Mouse (Mus musculus) neural tube, embryonic 11.5 days (tissue): ENCODE measurements around the gene Grb10. TPM values are rescaled to one million over a fixed set of nuclear protein-coding genes. Genes with fewer than 3 reads are reported as not detected.

Experiments
- ATAC-seq: fragments of 200-750 bp; cut with Nextera tagmentation; 2 replicates; pipeline ENCODE4 v1.8.0; 2017; ENCODE audit warnings: moderate number of reproducible peaks, mild to moderate bottlenecking, moderate TSS enrichment, moderate library complexity; ENCODE audit not compliant: insufficient read depth, low FRiP score, low TSS enrichment
- DNase-seq: peaks from one replicate; pipeline ENCODE4 v3.0.0-alpha.2; 2015; ENCODE audit warnings: low spot score
- H3K27ac ChIP-seq: fragments of 300-500 bp; sonication (generic); 2 replicates; pipeline ENCODE4 v1.5.1; 2014; ENCODE audit warnings: low read depth, mild to moderate bottlenecking, low read length
- H3K27me3 ChIP-seq: fragments of 300-500 bp; sonication (generic); 2 replicates; pipeline ENCODE4 v1.6.1; 2014; ENCODE audit warnings: mild to moderate bottlenecking, low read length, mixed read lengths; ENCODE audit not compliant: control insufficient read depth, insufficient read depth
- H3K36me3 ChIP-seq: fragments of 300-500 bp; sonication (generic); 2 replicates; pipeline ENCODE4 v1.6.1; 2014; ENCODE audit warnings: mild to moderate bottlenecking, low read length, moderate library complexity, mixed read lengths; ENCODE audit not compliant: control insufficient read depth, insufficient read depth
- H3K4me1 ChIP-seq: fragments of 300-500 bp; sonication (generic); 2 replicates; pipeline ENCODE4 v1.6.1; 2014; ENCODE audit warnings: low read length, mixed read lengths; ENCODE audit not compliant: control insufficient read depth, insufficient read depth
- H3K4me2 ChIP-seq: fragments of 300-500 bp; sonication (generic); 2 replicates; pipeline ENCODE4 v1.6.1; 2014; ENCODE audit warnings: low read depth, mild to moderate bottlenecking, moderate library complexity
- H3K4me3 ChIP-seq: fragments of 300-500 bp; sonication (generic); 2 replicates; pipeline ENCODE4 v1.5.1; 2014; ENCODE audit warnings: low read depth, low read length
- H3K9ac ChIP-seq: fragments of 300-500 bp; sonication (generic); 2 replicates; pipeline ENCODE4 v1.6.1; 2014; ENCODE audit warnings: mild to moderate bottlenecking, low read length
- H3K9me3 ChIP-seq: fragments of 300-500 bp; sonication (generic); 2 replicates; pipeline ENCODE4 v1.6.1; 2016; ENCODE audit warnings: low read length; ENCODE audit not compliant: control insufficient read depth
- WGBS: fragments of 180-500 bp; shearing (Covaris S2); extraction: QIAGEN DNeasy Blood & Tissue Kit; methylation state at CpG from one replicate; pipeline ENCODE4 v1.1.7; 2014; 5-methylcytosine and 5-hydroxymethylcytosine counted together
- polyA plus RNA-seq: library from polyadenylated mRNA; unstranded; fragments of >200 nt; fragmentation: Nextera tagmentation; extraction: Ambion mirVana; gene quantifications from 2 replicates; pipeline ENCODE4 v1.2.1, GENCODE M21; 2014

Gene Grb10
- polyA plus RNA-seq, 1 experiment from 2014 or later: 181 TPM

DNA sequence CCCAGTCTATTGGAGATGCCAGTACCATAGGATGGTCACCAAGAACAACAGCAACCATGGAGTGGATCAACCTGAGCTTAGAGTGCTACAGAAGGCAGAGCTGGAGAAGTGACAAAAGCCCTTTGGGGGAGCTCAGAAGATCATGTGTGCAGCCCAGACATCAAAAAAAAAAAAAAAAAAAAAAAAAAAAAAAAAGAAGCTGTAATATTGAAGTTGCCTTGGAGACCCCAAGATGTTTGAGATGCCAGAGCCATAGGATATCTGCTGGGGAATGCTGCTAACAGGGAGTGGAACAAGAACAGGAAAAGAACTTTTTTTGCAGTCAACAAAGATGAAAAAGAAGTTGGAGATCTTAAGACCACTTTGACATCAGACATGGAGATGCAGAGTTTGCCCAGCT is 133.0 kb downstream of the Grb10 start:
- no peaks in the 10 kb centered on the region for H3K9me3 ChIP-seq
- H3K27ac ChIP-seq: no peak overlapping the region
- no peak for ATAC-seq

DNA sequence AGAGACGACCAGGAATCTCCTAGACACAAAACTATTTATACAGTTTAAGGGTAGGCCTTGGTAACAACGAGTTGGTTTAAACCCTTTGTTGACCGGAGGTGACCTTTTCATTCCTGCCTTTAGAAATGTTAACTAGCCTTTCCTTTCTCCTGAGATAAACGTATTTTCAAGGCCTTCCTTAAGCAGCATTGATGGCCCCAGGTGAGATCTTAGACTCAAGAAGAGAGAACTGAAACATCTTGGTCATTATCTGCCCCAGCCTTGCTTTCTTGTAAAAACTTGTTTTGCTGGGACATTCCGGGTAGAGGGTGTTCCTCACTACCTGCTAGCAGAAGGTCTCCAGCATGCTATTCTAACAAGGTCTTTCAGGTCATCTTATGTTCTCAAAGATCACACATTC is 133.5 kb downstream of the Grb10 start:
- H3K4me3 ChIP-seq: no peak overlapping the region
- H3K27ac ChIP-seq: no peak overlapping the region
- no peaks in the 10 kb centered on the region for H3K36me3 ChIP-seq
- WGBS: 72% methylated on average over 5 of the region's 5 CpGs
- no peak for ATAC-seq
- no peaks in the 10 kb centered on the region for H3K4me1 ChIP-seq
- H3K9ac ChIP-seq: no peak overlapping the region
- H3K27me3 ChIP-seq: no peaks in the 10 kb centered on the region
- H3K4me2 ChIP-seq: no peak overlapping the region
- no peak for DNase-seq
- no peaks in the 10 kb centered on the region for H3K9me3 ChIP-seq

More for the DNA sequence above, 133.0 kb downstream of the Grb10 start:
- Histone ChIP-seq H3K4me2 (no peak overlapping the region), H3K4me1 (no peaks in the 10 kb centered on the region), H3K27me3 (no peaks in the 10 kb centered on the region), H3K9ac (no peak overlapping the region), H3K36me3 (no peaks in the 10 kb centered on the region), H3K4me3 (no peak overlapping the region)
- DNase-seq: no peak

DNA sequence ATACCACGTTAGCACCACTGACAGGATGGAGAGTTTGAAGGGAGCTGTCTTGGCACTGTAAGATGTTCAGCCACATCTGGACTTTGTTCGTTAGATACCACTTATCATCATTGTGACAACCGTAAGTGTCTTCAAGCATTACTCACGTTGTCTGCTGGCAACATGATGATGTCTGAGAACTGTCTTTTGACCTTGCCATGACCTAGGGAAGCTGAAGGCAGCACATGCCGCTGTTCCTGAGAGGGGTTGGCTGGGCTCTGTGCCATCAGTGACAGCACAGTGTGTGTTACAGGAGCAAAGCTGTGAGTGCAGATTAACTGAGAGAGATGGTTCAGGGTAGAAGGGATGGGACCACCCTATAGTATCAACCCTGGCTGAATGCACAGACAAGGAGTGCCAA is 137.0 kb downstream of the Grb10 start:
- Histone ChIP-seq H3K9ac (no peak overlapping the region), H3K27ac (no peak overlapping the region), H3K4me2 (no peak overlapping the region), H3K9me3 (no peaks in the 10 kb centered on the region), H3K27me3 (no peaks in the 10 kb centered on the region), H3K4me1 (no peaks in the 10 kb centered on the region), H3K4me3 (no peak overlapping the region), H3K36me3 (no peaks in the 10 kb centered on the region)
- ATAC-seq (no peak), DNase-seq (no peak)
- WGBS: 75% methylated on average over 5 of the region's 5 CpGs

DNA sequence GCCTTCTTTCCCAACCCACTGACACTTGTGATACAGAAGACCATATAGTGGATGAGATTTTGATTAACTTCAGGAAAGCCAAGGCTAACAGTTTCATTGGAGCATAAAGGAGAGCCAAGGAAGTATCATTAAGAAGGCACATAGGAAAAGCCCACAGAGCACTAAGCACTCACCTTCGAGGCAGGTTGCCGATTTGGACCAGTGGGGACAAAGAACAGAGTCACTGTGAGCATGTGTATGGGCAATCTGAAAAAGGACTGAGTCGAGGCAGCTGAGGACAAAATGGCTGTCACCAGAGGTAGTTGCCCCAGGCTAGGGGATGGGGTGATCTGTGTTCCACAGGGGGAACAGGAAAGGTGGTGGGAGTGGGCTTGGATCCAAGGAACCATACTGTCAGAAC is 140.0 kb downstream of the Grb10 start:
- Histone ChIP-seq H3K9me3 (no peaks in the 10 kb centered on the region), H3K4me3 (no peak overlapping the region), H3K4me1 (no peaks in the 10 kb centered on the region), H3K9ac (no peak overlapping the region), H3K27ac (no peak overlapping the region), H3K4me2 (no peak overlapping the region), H3K27me3 (no peaks in the 10 kb centered on the region), H3K36me3 (no peaks in the 10 kb centered on the region)
- ATAC-seq (no peak), DNase-seq (no peak)
- 92% methylated on average over 3 of the region's 3 CpGs for WGBS

DNA sequence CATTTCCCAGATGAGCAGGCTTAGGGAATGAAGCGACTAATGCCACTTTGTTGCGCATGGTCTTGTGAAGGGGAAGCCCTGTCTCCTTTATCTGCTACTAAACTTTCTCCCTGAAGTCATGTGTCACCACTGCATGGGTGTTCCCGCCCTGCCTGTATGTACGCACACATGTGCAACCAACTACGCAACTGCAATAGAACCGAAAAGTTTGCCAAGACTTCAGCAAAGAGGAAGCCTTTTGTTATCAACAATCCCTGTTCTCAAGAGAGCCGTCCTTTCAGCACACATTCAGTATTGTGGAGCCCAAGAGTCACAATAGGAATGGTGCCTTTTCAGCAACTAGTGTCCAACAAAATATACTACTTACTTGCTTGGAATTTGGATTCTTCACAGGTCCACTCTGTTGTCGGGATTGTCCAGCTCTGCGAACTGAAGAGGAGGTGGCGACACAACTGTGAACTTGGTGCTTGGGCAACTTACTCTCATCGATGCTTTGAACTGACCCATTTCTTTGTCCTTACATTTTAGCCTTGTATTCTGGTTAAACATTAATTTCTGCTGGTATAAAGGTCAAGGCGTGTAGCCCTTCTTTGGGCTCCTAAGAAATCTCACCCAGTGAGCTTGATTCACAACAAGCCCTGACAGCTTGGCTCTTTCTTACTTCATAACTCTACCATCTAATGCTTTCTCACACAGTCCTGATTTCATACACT is 140.7 kb downstream of the Grb10 start, which contains the start of gene Ddc:
Ddc (minus strand) TSS at position 500 of the 713 bp plus-strand sequence.
- no peak within 1 kb of the TSS for H3K9ac ChIP-seq

DNA sequence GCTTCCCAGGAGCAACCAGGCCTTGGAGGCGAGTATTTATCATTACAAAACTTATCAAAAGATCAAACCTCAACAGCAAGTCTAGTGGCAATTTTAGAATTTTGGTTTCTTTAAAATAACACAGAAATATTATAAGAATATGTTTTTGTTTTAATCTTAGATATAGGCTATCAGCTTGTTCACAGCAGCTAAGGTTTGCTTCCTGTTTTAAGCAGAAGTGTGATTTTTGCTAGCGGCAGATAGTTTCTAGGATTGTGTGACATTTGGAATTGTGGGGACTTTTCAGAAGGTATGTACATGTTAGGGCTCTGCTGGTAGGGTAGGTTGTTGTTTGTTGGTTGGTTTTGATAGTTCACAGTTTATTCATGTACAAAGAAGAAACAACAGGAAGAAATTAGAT is 143.0 kb downstream of the Grb10 start:
- 89% methylated on average over 2 of the region's 2 CpGs for WGBS
- Histone ChIP-seq H3K36me3 (no peaks in the 10 kb centered on the region), H3K9ac (no peak overlapping the region), H3K27ac (no peak overlapping the region), H3K4me1 (no peaks in the 10 kb centered on the region), H3K4me3 (no peak overlapping the region), H3K27me3 (no peaks in the 10 kb centered on the region), H3K9me3 (no peaks in the 10 kb centered on the region), H3K4me2 (no peak overlapping the region)
- DNase-seq (no peak), ATAC-seq (no peak)

More for the DNA sequence above, 140.7 kb downstream of the Grb10 start, which contains the start of gene Ddc:
- DNase-seq: no peak
- Histone ChIP-seq H3K4me3 (no peak within 1 kb of the TSS), H3K4me2 (no peak within 1 kb of the TSS), H3K27ac (no peak within 1 kb of the TSS), H3K36me3 (no peaks in the 10 kb centered on the region), H3K9me3 (no peaks in the 10 kb centered on the region), H3K27me3 (no peaks in the 10 kb centered on the region), H3K4me1 (no peaks in the 10 kb centered on the region)
- no peak for ATAC-seq
- 83% methylated on average over 12 of the region's 12 CpGs for WGBS

DNA sequence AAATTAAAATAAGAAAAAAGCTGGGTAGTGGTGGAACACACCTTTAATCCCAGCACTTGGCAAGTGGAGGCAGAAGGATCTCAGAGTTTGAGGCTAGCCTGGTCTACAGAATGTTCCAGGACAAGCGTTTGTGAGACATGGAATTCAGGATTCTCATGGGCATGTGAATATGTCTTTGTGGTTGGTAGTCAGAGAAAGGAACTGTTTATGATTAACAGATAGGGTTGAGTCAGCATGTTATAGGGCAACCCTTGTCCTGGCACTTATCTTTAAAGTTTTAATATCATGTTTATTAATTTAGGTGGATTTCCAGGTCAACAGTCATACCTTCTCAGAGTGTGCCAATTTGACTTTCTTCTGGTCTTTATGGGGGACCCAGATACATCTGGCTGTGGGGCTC is 144.7 kb downstream of the Grb10 start:
- H3K27ac ChIP-seq: no peak overlapping the region
- no peak for ATAC-seq
- no peaks in the 10 kb centered on the region for H3K36me3 ChIP-seq
- no peaks in the 10 kb centered on the region for H3K4me1 ChIP-seq
- no peak for DNase-seq
- no peak overlapping the region for H3K9ac ChIP-seq
- no peaks in the 10 kb centered on the region for H3K27me3 ChIP-seq
- H3K9me3 ChIP-seq: no peaks in the 10 kb centered on the region
- H3K4me3 ChIP-seq: no peak overlapping the region
- H3K4me2 ChIP-seq: no peak overlapping the region
- 96% methylated on average over 1 of the region's 1 CpGs for WGBS

DNA sequence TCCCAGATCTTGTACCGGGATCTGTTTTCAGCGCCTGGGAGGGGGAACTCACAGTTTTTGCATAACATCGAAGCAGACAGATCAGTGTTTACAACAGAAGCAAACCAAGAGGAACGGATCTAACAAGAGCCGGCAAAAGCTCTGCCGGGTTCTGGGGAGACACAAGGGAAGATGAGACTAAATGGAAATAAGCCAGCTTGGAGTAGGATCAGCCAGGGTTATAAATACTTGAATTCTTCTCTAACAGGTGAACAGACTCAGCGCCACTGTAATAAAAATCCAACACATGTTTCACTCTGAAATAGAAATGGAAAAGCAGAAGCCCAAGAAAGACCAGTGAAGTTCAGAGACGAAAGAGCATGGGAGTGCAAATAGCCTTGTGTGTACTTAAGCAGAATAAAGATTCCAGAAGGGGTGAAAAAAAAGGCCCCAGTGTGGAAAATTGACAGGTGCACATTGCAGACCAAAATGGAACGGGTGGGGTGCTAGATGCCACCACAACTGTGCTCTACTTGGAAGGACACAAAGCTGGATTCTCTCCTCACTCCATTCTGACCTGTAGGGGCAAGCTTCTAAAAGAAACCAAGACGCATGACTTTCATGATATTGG is 145.4 kb downstream of the Grb10 start:
- Histone ChIP-seq H3K9me3 (no peaks in the 10 kb centered on the region), H3K4me3 (no peak overlapping the region), H3K36me3 (no peaks in the 10 kb centered on the region), H3K4me1 (no peaks in the 10 kb centered on the region), H3K4me2 (no peak overlapping the region), H3K9ac (no peak overlapping the region), H3K27ac (no peak overlapping the region), H3K27me3 (no peaks in the 10 kb centered on the region)
- no peak for DNase-seq
- WGBS: 64% methylated on average over 10 of the region's 10 CpGs
- no peak for ATAC-seq

DNA sequence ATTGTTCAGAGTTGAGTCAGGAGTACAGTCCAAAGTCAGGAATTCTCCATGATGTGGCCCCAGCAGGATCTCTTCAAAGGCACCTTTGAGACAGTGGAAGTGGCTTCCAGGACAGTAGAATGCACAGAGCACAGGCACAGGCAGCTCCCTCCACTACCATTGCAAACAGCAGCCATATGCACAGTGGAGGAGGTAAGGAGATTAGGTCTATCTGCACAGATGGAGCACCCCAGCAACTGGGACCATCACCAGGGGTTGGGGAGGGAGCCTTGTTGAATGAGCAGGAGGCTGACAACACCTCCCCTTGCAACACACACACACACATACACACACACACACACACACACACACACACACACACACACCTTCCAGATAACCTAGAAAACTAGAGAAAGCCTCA is 146.7 kb downstream of the Grb10 start:
- H3K27me3 ChIP-seq: no peaks in the 10 kb centered on the region
- no peak overlapping the region for H3K4me3 ChIP-seq
- H3K9ac ChIP-seq: no peak overlapping the region
- DNase-seq: no peak
- H3K36me3 ChIP-seq: no peaks in the 10 kb centered on the region
- H3K4me2 ChIP-seq: no peak overlapping the region
- ATAC-seq: no peak
- no peaks in the 10 kb centered on the region for H3K9me3 ChIP-seq
- no peak overlapping the region for H3K27ac ChIP-seq
- 0 out of 2 replicates have a peak, but pooled peaks cover 1% of the 10 kb centered on the region for H3K4me1 ChIP-seq
